Mouse (Mus musculus): ENCODE results near the gene Ptpra.

DNA sequence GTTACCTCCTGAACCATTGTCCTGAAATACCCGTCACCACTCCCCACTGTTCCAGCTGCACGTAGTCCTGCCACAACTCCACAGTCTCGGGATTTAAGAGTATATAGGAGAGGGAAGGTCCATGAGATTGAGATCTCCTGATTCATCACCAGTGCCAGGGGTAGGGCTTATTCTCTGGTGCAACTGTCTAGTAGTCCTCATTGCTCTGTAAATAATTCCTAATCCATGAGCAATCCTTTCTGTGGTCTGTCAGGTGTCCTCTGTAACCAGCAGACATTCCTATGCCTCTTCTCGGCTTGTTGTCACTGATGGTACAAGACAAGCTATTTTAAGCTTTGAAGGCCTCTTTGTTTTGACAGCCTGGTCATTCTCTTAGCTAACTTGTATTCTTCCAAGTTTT lies 46.9 kb downstream of the Ptpra start:
- TF ChIP-seq POLR2A (IDR thresholded peaks at IDR 0.05; ENCODE audit: control insufficient read depth, extremely low read depth, insufficient read depth, low read length, poor library complexity): no peak
- no peak for TF ChIP-seq CTCF (IDR thresholded peaks at IDR 0.05; ENCODE audit: borderline replicate concordance, control insufficient read depth, extremely low read depth, insufficient read depth, low read length, poor library complexity)

Data from thymus, adult 2 months (tissue).